In genomic region chr3:132915661-132916060, GRCm38 (mm10) we compare ENCODE assay signal across 15 mouse cellular contexts. TPM values are rescaled to one million over a fixed set of nuclear protein-coding genes. Genes with fewer than 3 reads are reported as not detected.
"Had no signal": no experiment of that assay in that cellular context is flagged by ENCODE, and none has a peak within 500 bp of the region (broad histone marks: within the 10 kb centered on the region; RNA-seq: fewer than 3 reads in every experiment).

No protein-coding gene starts in this region.

- H3K27ac ChIP-seq: kidney, embryonic 15.5 days; limb, embryonic 15.5 days; liver, embryonic 12.5 days; midbrain, embryonic 10.5 days; neural tube, embryonic 13.5 days had no signal

- DNase-seq: kidney, adult 2 months; kidney, postnatal 14 days; lung, embryonic 14.5 days; lung, postnatal 10 days; lung, postnatal 4 days; retina, postnatal 1 day; thymus, adult 18-20 months; thymus, postnatal 25 days had no signal

- H3K4me1 ChIP-seq: liver, embryonic 12.5 days; neural tube, embryonic 13.5 days had no signal

- H3K4me2 ChIP-seq: kidney, embryonic 15.5 days; limb, embryonic 15.5 days; liver, embryonic 12.5 days; lung, embryonic 14.5 days; neural tube, embryonic 13.5 days had no signal

- H3K9ac ChIP-seq: kidney, embryonic 15.5 days; limb, embryonic 15.5 days; liver, embryonic 12.5 days; lung, embryonic 14.5 days; neural tube, embryonic 13.5 days had no signal

- ATAC-seq: liver, embryonic 12.5 days; midbrain, embryonic 16.5 days had no signal

- H3K27me3 ChIP-seq: kidney, embryonic 15.5 days; limb, embryonic 15.5 days; liver, embryonic 12.5 days; neural tube, embryonic 13.5 days had no signal

- H3K36me3 ChIP-seq: kidney, embryonic 15.5 days; limb, embryonic 15.5 days; liver, embryonic 12.5 days; midbrain, embryonic 10.5 days; neural tube, embryonic 13.5 days had no signal

- H3K4me3 ChIP-seq: kidney, embryonic 15.5 days; limb, embryonic 15.5 days; liver, embryonic 12.5 days; midbrain, embryonic 10.5 days; neural tube, embryonic 13.5 days had no signal

- H3K9me3 ChIP-seq: kidney, embryonic 15.5 days; limb, embryonic 15.5 days; liver, embryonic 12.5 days; midbrain, embryonic 10.5 days; neural tube, embryonic 13.5 days had no signal

RNA-seq across cellular contexts. Expression of gene Npnt, which starts 34.4 kb away (rescaled TPM):
- total RNA-seq: megakaryocyte, adult 5-6 weeks had no signal
